In genomic region chr13:54574854-54575481, GRCm38 (mm10) we compare ENCODE assay signal across 7 mouse cellular contexts. TPM values are rescaled to one million over a fixed set of nuclear protein-coding genes. Genes with fewer than 3 reads are reported as not detected.
DNase-seq lines count a peak whose midpoint lies in the region; ATAC-seq lines count a peak whose summit lies in the region.

Gene Arl10, plus strand, starts transcription at chr13:54575015.

- H3K36me3 ChIP-seq in intestine, embryonic 14.5 days (ENCODE audit: control insufficient read depth, insufficient read depth, low read length) = peaks cover 37% of the 10 kb centered on the region
- peaks cover 39% of the 10 kb centered on the region for H3K36me3 ChIP-seq in limb, embryonic 10.5 days
- H3K36me3 ChIP-seq in midbrain, embryonic 11.5 days (ENCODE audit: control insufficient read depth, insufficient read depth, low read length) = peaks cover 4% of the 10 kb centered on the region; the same call in 1 of the 2 replicates

- peaks cover 6% of the 10 kb centered on the region for H3K4me1 ChIP-seq in intestine, embryonic 14.5 days (replicated peaks; ENCODE audit: control insufficient read depth, insufficient read depth, low read length)
- H3K4me1 ChIP-seq in limb, embryonic 10.5 days = peaks cover 21% of the 10 kb centered on the region
- H3K4me1 ChIP-seq in midbrain, embryonic 11.5 days (ENCODE audit: control insufficient read depth, insufficient read depth, low read length) = peaks cover 8% of the 10 kb centered on the region

- peak within 1 kb of the TSS; percentile 64; the same call in 1 of the 2 replicates for H3K27ac ChIP-seq in intestine, embryonic 14.5 days (ENCODE audit: low read depth)
- peak within 1 kb of the TSS; percentile 96 for H3K27ac ChIP-seq in limb, embryonic 10.5 days
- peak within 1 kb of the TSS; percentile 53; the same call in 1 of the 2 replicates for H3K27ac ChIP-seq in midbrain, embryonic 11.5 days (ENCODE audit: low read depth, low read length)

- ATAC-seq in intestine, embryonic 14.5 days (replicated peaks; ENCODE audit: low FRiP score, low TSS enrichment, low read depth) = peak; percentile 86
- peak; percentile 96 for ATAC-seq in midbrain, embryonic 11.5 days (ENCODE audit: low FRiP score)

- under 1% methylated on average over 54 of the region's 55 CpGs for WGBS in intestine, embryonic 14.5 days
- 0% methylated on average over 55 of the region's 55 CpGs for WGBS in limb, embryonic 10.5 days
- 0% methylated on average over 55 of the region's 55 CpGs for WGBS in midbrain, embryonic 11.5 days

- DNase-seq in adrenal gland, adult (ENCODE audit: inconsistent age in 2 of 2, low spot score in 1 of 2) = peak; percentile 86 to 95
- peak; percentile 92 for DNase-seq in embryo, embryonic 10 days (ENCODE audit: low spot score)
- DNase-seq in gastrocnemius, postnatal 36 days = peak; percentile 66 to 72
- peak; percentile 84 for DNase-seq in intestine, embryonic 14.5 days (ENCODE audit: low spot score)
- DNase-seq in limb, embryonic 10.5 days (ENCODE audit: low spot score) = peak; percentile 89
- peak; percentile 97 for DNase-seq in midbrain, embryonic 11.5 days (ENCODE audit: low spot score, missing footprints)
- DNase-seq in spleen, adult 12 weeks (ENCODE audit: low spot score) = peak; percentile 7

- H3K4me3 ChIP-seq in intestine, embryonic 14.5 days (ENCODE audit: low read depth, low read length) = peak within 1 kb of the TSS; percentile 96
- H3K4me3 ChIP-seq in limb, embryonic 10.5 days = peak within 1 kb of the TSS; percentile 97
- H3K4me3 ChIP-seq in midbrain, embryonic 11.5 days (ENCODE audit: low read depth, low read length) = peak within 1 kb of the TSS; percentile 94

- H3K4me2 ChIP-seq in intestine, embryonic 14.5 days (ENCODE audit: low read length) = peak within 1 kb of the TSS; percentile 95
- peak within 1 kb of the TSS; percentile 97 for H3K4me2 ChIP-seq in midbrain, embryonic 11.5 days

- peak within 1 kb of the TSS; percentile 85 for H3K9ac ChIP-seq in intestine, embryonic 14.5 days (ENCODE audit: low read length)
- peak within 1 kb of the TSS; percentile 91 for H3K9ac ChIP-seq in midbrain, embryonic 11.5 days (ENCODE audit: low read length)

- H3K9me3 ChIP-seq in intestine, embryonic 14.5 days (ENCODE audit: control insufficient read depth, low read length) = no peaks in the 10 kb centered on the region
- no peaks in the 10 kb centered on the region for H3K9me3 ChIP-seq in limb, embryonic 10.5 days (replicated peaks)
- H3K9me3 ChIP-seq in midbrain, embryonic 11.5 days (ENCODE audit: control insufficient read depth, low read length) = no peaks in the 10 kb centered on the region

- no peaks in the 10 kb centered on the region for H3K27me3 ChIP-seq in intestine, embryonic 14.5 days (replicated peaks; ENCODE audit: control insufficient read depth, insufficient read depth, low read length)
- H3K27me3 ChIP-seq in limb, embryonic 10.5 days (ENCODE audit: low read depth, poor library complexity, severe bottlenecking) = peaks cover 18% of the 10 kb centered on the region
- no peaks in the 10 kb centered on the region for H3K27me3 ChIP-seq in midbrain, embryonic 11.5 days (ENCODE audit: control insufficient read depth, insufficient read depth, low read length)

- intact Hi-C loops in gastrocnemius, postnatal 36 days (cut with DNase I) = no loop called here

RNA-seq across cellular contexts. Expression of gene Arl10, which starts in this region (rescaled TPM):
- 1 to 10 TPM; 2.5 to 3.0 TPM for total RNA-seq in gastrocnemius, postnatal 36 days (2021)
- 25.4 and 26.4 TPM in 2 replicates for polyA plus RNA-seq in intestine, embryonic 14.5 days (2014; fragmentation: Nextera tagmentation; extraction: Ambion mirVana)
- 28.8 and 31.5 TPM in 2 replicates for polyA plus RNA-seq in limb, embryonic 10.5 days (2016; fragmentation: Nextera tagmentation; extraction: Ambion mirVana)
- 28.5 and 29.7 TPM in 2 replicates for polyA plus RNA-seq in midbrain, embryonic 11.5 days (2014; fragmentation: Nextera tagmentation; extraction: Ambion mirVana)

Comparison
In these comparisons a context has a peak if more than half of its experiments do, and no peak if none do; other contexts are left out.
1. Peak in every context shown above with its lines: DNase-seq, ATAC-seq, H3K4me3 ChIP-seq and H3K27ac ChIP-seq.
2. DNase-seq: peak in every context shown above with its lines; median percentile 97 in midbrain, embryonic 11.5 days; 92 in embryo, embryonic 10 days; 90 in adrenal gland, adult; 89 in limb, embryonic 10.5 days; 84 in intestine, embryonic 14.5 days; 69 in gastrocnemius, postnatal 36 days; 7 in spleen, adult 12 weeks.